Mouse (Mus musculus) left cerebral cortex, postnatal 25 days (tissue): ENCODE data around the gene Tnpo1. TPM values are rescaled to one million over a fixed set of nuclear protein-coding genes. Genes with fewer than 3 reads are reported as not detected.
"Not testable (repeated sequence)": the region's sequence is repeated elsewhere in the genome, so short reads cannot be mapped to it uniquely, and the experiment has no call there.

Source experiments
- DNase-seq, 2 experiments: peaks; one replicate each; pipeline ENCODE4 v3.0.0; 2022; ENCODE audit warnings: low spot score in 2 of 2, mixed read lengths in 1 of 2
- intact Hi-C: fragments of 180-260 bp; cut with DNase I; formaldehyde crosslinking; loops from one replicate; pipeline ENCODE4 v1.15.1; 2025
- total RNA-seq, 2 experiments: library from RNA; stranded (reverse); gene quantifications; 2 replicates each; pipeline ENCODE4 v1.2.3; 2021

Tnpo1 gene
- total RNA-seq, 2 experiments from 2014 or later = 52.9 to 69.1 TPM

GRCm38 (mm10) chr13:98836423-98837088, 89.6 kb downstream of the Tnpo1 start:
- no peak for DNase-seq

GRCm38 (mm10) chr13:98835740-98836139, 90.4 kb downstream of the Tnpo1 start:
- intact Hi-C loops = no loop called here

More at GRCm38 (mm10) chr13:98836423-98837088, 89.6 kb downstream of the Tnpo1 start:
- intact Hi-C loops = no loop called here

GRCm38 (mm10) chr13:98834723-98835122, 91.5 kb downstream of the Tnpo1 start:
- intact Hi-C loops = no loop called here
- DNase-seq = no peak

More at GRCm38 (mm10) chr13:98835740-98836139, 90.4 kb downstream of the Tnpo1 start:
- no peak for DNase-seq

GRCm38 (mm10) chr13:98834199-98834598, 92.0 kb downstream of the Tnpo1 start:
- DNase-seq = peak in 1 of 2 experiments; percentile 32
- intact Hi-C loops = no loop called here

GRCm38 (mm10) chr13:98832451-98833450, 93.4 kb downstream of the Tnpo1 start:
- intact Hi-C loops = no loop called here
- no peak for DNase-seq

- intact Hi-C loops, DNase-seq: not testable (repeated sequence)
Measured at GRCm38 (mm10) chr13:98829026-98829425, 97.2 kb downstream of the Tnpo1 start.

GRCm38 (mm10) chr13:98825574-98825973, 100.6 kb downstream of the Tnpo1 start:
- intact Hi-C loops = no loop called here
- DNase-seq = peak in 1 of 2 experiments; percentile 63

GRCm38 (mm10) chr13:98819094-98819493, 107.1 kb downstream of the Tnpo1 start:
- DNase-seq = no peak
- intact Hi-C loops = loop anchor here (5.0 kb wide), 1 partner anchor 92 kb away; no protein-coding TSS in a partner anchor

GRCm38 (mm10) chr13:98818205-98818604, 108.0 kb downstream of the Tnpo1 start:
- no peak for DNase-seq
- intact Hi-C loops = loop anchor here (5.0 kb wide), 1 partner anchor 91 kb away; no protein-coding TSS in a partner anchor

- DNase-seq = no peak
- intact Hi-C loops = loop anchor here (5.0 kb wide), 1 partner anchor 90 kb away; no protein-coding TSS in a partner anchor
Measured at GRCm38 (mm10) chr13:98817766-98818165, 108.4 kb downstream of the Tnpo1 start.

GRCm38 (mm10) chr13:98816981-98817660, 109.1 kb downstream of the Tnpo1 start:
- intact Hi-C loops = loop anchor here (5.0 kb wide), 1 partner anchor 90 kb away; no protein-coding TSS in a partner anchor
- DNase-seq = not testable (repeated sequence)

- DNase-seq = no peak
- intact Hi-C loops = loop anchor here (5.0 kb wide), 1 partner anchor 89 kb away; no protein-coding TSS in a partner anchor
Measured at GRCm38 (mm10) chr13:98816571-98816970, 109.6 kb downstream of the Tnpo1 start.

- intact Hi-C loops = loop anchor here (5.0 kb wide), 1 partner anchor 88 kb away; no protein-coding TSS in a partner anchor
- peak; percentile 96 to 98 for DNase-seq
Measured at GRCm38 (mm10) chr13:98815147-98815785, 110.9 kb downstream of the Tnpo1 start, which contains the start of gene Fcho2. Gene Fcho2 (minus strand): TSS chr13:98815449.

- peak; percentile 38 to 54 for DNase-seq
- intact Hi-C loops = loop anchor here (5.0 kb wide), 1 partner anchor 87 kb away; no protein-coding TSS in a partner anchor
Measured at GRCm38 (mm10) chr13:98814275-98815040, 111.7 kb downstream of the Tnpo1 start.

- intact Hi-C loops = no loop called here
- no peak for DNase-seq
Measured at GRCm38 (mm10) chr13:98813596-98814274, 112.4 kb downstream of the Tnpo1 start.

- no peak for DNase-seq
- intact Hi-C loops = no loop called here
Measured at GRCm38 (mm10) chr13:98813167-98813566, 113.0 kb downstream of the Tnpo1 start.

- intact Hi-C loops = no loop called here
- no peak for DNase-seq
Measured at GRCm38 (mm10) chr13:98812285-98812684, 113.9 kb downstream of the Tnpo1 start.
